Mouse (Mus musculus) liver, embryonic 12.5 days (tissue): Measurements from ENCODE around the gene Gm16381. TPM values are rescaled to one million over a fixed set of nuclear protein-coding genes. Genes with fewer than 3 reads are reported as not detected.
"Not testable (repeated sequence)": the region's sequence is repeated elsewhere in the genome, so short reads cannot be mapped to it uniquely, and the experiment has no call there.

Experiments used
- ATAC-seq: fragments of 200-750 bp; cut with Nextera tagmentation; 2 replicates; pipeline ENCODE4 v1.8.0; 2017; ENCODE audit warnings: moderate number of reproducible peaks, mild to moderate bottlenecking, moderate library complexity
- H3K27ac ChIP-seq: fragments of 300-500 bp; sonication (generic); 2 replicates; pipeline ENCODE4 v1.5.1; 2016; ENCODE audit warnings: mild to moderate bottlenecking
- H3K27me3 ChIP-seq: fragments of 300-500 bp; sonication (generic); replicated peaks from 2 replicates; pipeline ENCODE4 v1.6.1; 2016; ENCODE audit warnings: mild to moderate bottlenecking, moderate library complexity
- H3K36me3 ChIP-seq: fragments of 300-500 bp; sonication (generic); 2 replicates; pipeline ENCODE4 v1.6.1; 2016; ENCODE audit warnings: mild to moderate bottlenecking, moderate library complexity
- H3K4me1 ChIP-seq: fragments of 300-500 bp; sonication (generic); 2 replicates; pipeline ENCODE4 v1.6.1; 2016
- H3K4me2 ChIP-seq: fragments of 300-500 bp; sonication (generic); 2 replicates; pipeline ENCODE4 v1.6.1; 2016; ENCODE audit warnings: mild to moderate bottlenecking, moderate library complexity
- H3K4me3 ChIP-seq: fragments of 300-500 bp; sonication (generic); 2 replicates; pipeline ENCODE4 v1.5.1; 2016; ENCODE audit warnings: mild to moderate bottlenecking, moderate library complexity
- H3K9ac ChIP-seq: fragments of 300-500 bp; sonication (generic); 2 replicates; pipeline ENCODE4 v1.6.1; 2016; ENCODE audit warnings: mild to moderate bottlenecking, moderate library complexity
- H3K9me3 ChIP-seq: fragments of 300-500 bp; sonication (generic); replicated peaks from 2 replicates; pipeline ENCODE4 v1.6.1; 2016; ENCODE audit warnings: mild to moderate bottlenecking, moderate library complexity
- WGBS: fragments of 180-500 bp; shearing (Covaris S2); methylation state at CpG from one replicate; pipeline ENCODE4 v1.1.7; 2016; ENCODE audit not compliant: insufficient replicate concordance; 5-methylcytosine and 5-hydroxymethylcytosine counted together
- polyA plus RNA-seq: library from polyadenylated mRNA; unstranded; fragments of >200 nt; fragmentation: Nextera tagmentation; extraction: Ambion mirVana; gene quantifications from 2 replicates; pipeline ENCODE4 v1.2.1, GENCODE M21; 2016

Gm16381 gene
- polyA plus RNA-seq, result not detected in 2 replicates

GRCm38 (mm10) chr12:87644520-87644919 lies at the start of gene Gm16381:
Gene Gm16381, minus strand, starts transcription at chr12:87644620.
- H3K27me3 ChIP-seq, H3K9ac ChIP-seq, H3K4me3 ChIP-seq, H3K4me2 ChIP-seq, H3K4me1 ChIP-seq, ATAC-seq, H3K36me3 ChIP-seq, H3K27ac ChIP-seq, H3K9me3 ChIP-seq: not testable (repeated sequence)
- WGBS, result 65% methylated on average over 2 of the region's 2 CpGs

- H3K9me3 ChIP-seq, H3K9ac ChIP-seq, H3K4me1 ChIP-seq, H3K4me3 ChIP-seq, H3K36me3 ChIP-seq, H3K4me2 ChIP-seq, H3K27me3 ChIP-seq, H3K27ac ChIP-seq: not testable (repeated sequence)
- 42% methylated on average over 2 of the region's 4 CpGs for WGBS
- 0 out of 2 replicates have a peak, but pooled peaks have one; percentile 61 for ATAC-seq
Measured at GRCm38 (mm10) chr12:87652916-87653703, 8.7 kb upstream of the Gm16381 start.

GRCm38 (mm10) chr12:87618569-87618968 lies 25.9 kb downstream of the Gm16381 start, which contains the start of gene Gm4027:
Gene Gm4027, plus strand, starts transcription at chr12:87618869.
- not testable (repeated sequence) for H3K27me3 ChIP-seq, H3K9ac ChIP-seq, H3K36me3 ChIP-seq, H3K27ac ChIP-seq, ATAC-seq, H3K9me3 ChIP-seq, H3K4me1 ChIP-seq, H3K4me3 ChIP-seq, H3K4me2 ChIP-seq
- WGBS, result 79% methylated on average over 4 of the region's 7 CpGs

- H3K4me2 ChIP-seq, H3K9ac ChIP-seq, H3K36me3 ChIP-seq, H3K27ac ChIP-seq, ATAC-seq, H3K4me3 ChIP-seq, H3K27me3 ChIP-seq, H3K9me3 ChIP-seq, H3K4me1 ChIP-seq: not testable (repeated sequence)
- WGBS, result 60% methylated on average over 1 of the region's 2 CpGs
Measured at GRCm38 (mm10) chr12:87602388-87602787, 42.0 kb downstream of the Gm16381 start, which contains the start of gene Oog1. Gene Oog1, plus strand, starts transcription at chr12:87602688.

- not testable (repeated sequence) for H3K27me3 ChIP-seq, H3K4me2 ChIP-seq, ATAC-seq, H3K9me3 ChIP-seq, H3K27ac ChIP-seq, H3K4me1 ChIP-seq, H3K4me3 ChIP-seq, H3K9ac ChIP-seq, H3K36me3 ChIP-seq
- 6% methylated on average over 2 of the region's 2 CpGs for WGBS
Measured at GRCm38 (mm10) chr12:87601388-87601787, 43.0 kb downstream of the Gm16381 start.

Other genes with a start within 250 kb of the Gm16381 start
- 211 and 219 TPM in 2 replicates for gene Slirp, start 200.7 kb downstream of the Gm16381 start, polyA plus RNA-seq
- 34.5 and 39.2 TPM in 2 replicates for gene Alkbh1, start 200.6 kb downstream of the Gm16381 start, polyA plus RNA-seq
- 82.5 and 85.6 TPM in 2 replicates for gene Snw1, start 172.3 kb downstream of the Gm16381 start, polyA plus RNA-seq
- not detected in 2 replicates for gene Gm5788, start 149.9 kb downstream of the Gm16381 start, polyA plus RNA-seq
- not detected in 2 replicates for gene Gm8300, start 130.3 kb downstream of the Gm16381 start, polyA plus RNA-seq
- gene Oog1, start 41.9 kb downstream of the Gm16381 start, polyA plus RNA-seq, result not detected in 2 replicates
- not detected in 2 replicates for gene Gm4027, start 25.8 kb downstream of the Gm16381 start, polyA plus RNA-seq
- not detected in 2 replicates for gene Gm21319, start 131.1 kb upstream of the Gm16381 start, polyA plus RNA-seq
- gene Gm21936, start 150.9 kb upstream of the Gm16381 start, polyA plus RNA-seq, result not detected in 2 replicates
- not detected in 2 replicates for gene BB287469, start 172.0 kb upstream of the Gm16381 start, polyA plus RNA-seq
- not detected in 2 replicates for gene Gm2001, start 197.7 kb upstream of the Gm16381 start, polyA plus RNA-seq
- gene Gm2016, start 229.5 kb upstream of the Gm16381 start, polyA plus RNA-seq, result not detected in 2 replicates